Mouse (Mus musculus) thymus, adult 2 months (tissue): ENCODE measurements around the gene Slc8b1.

Experiments used
- CTCF ChIP-seq: fragments of 200-500 bp; IDR thresholded peaks from 2 replicates; pipeline ENCODE4 v1.5.1; 2012; ENCODE audit warnings: mild to moderate bottlenecking, control low read depth, low read length, moderate library complexity, borderline replicate concordance; ENCODE audit not compliant: control insufficient read depth, poor library complexity, insufficient read depth; ENCODE audit errors: extremely low read depth
- POLR2A ChIP-seq: fragments of 200-500 bp; IDR thresholded peaks from 2 replicates; pipeline ENCODE4 v1.6.1; 2012; ENCODE audit warnings: mild to moderate bottlenecking, low read length, control low read depth, moderate library complexity; ENCODE audit not compliant: control insufficient read depth, poor library complexity, insufficient read depth; ENCODE audit errors: extremely low read depth

- TF ChIP-seq CTCF: no peak
- no peak for TF ChIP-seq POLR2A
These were observed 37.4 kb downstream of the Slc8b1 start for GRCm38 (mm10) chr5:120548236-120548850.
